Mouse (Mus musculus) liver (tissue): Measurements from ENCODE around the gene Orai1.
"Not testable (repeated sequence)": the region's sequence is repeated elsewhere in the genome, so short reads cannot be mapped to it uniquely, and the experiment has no call there.

Experiments
- DNase-seq: peaks from one replicate; pipeline ENCODE4 v3.0.0-alpha.2; 2020; ENCODE audit warnings: mixed read lengths

Orai1 gene

DNA sequence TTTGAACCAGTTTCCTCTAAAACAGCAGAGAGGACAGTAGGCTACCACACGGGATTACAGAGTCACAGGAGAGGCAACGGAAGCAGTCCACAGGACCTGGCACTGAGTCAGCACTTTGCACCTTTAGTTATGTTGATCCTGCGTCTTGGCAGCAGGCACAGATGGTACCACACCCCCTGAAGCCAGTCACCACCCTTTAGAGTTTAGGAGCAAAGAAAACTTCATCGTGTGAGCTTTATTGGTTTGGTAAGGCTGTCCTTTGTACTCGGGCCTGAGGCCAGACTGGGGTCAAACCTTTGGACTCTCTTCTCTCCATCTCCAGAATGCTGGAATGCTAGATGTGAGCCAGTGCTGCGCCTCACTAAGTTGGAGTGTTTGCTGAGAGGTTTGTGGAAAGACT lies 20.7 kb downstream of the Orai1 start:
- peak; percentile 68 for DNase-seq

GRCm38 (mm10) chr5:123038115-123038514 lies 23.2 kb downstream of the Orai1 start:
- no peak for DNase-seq

DNA sequence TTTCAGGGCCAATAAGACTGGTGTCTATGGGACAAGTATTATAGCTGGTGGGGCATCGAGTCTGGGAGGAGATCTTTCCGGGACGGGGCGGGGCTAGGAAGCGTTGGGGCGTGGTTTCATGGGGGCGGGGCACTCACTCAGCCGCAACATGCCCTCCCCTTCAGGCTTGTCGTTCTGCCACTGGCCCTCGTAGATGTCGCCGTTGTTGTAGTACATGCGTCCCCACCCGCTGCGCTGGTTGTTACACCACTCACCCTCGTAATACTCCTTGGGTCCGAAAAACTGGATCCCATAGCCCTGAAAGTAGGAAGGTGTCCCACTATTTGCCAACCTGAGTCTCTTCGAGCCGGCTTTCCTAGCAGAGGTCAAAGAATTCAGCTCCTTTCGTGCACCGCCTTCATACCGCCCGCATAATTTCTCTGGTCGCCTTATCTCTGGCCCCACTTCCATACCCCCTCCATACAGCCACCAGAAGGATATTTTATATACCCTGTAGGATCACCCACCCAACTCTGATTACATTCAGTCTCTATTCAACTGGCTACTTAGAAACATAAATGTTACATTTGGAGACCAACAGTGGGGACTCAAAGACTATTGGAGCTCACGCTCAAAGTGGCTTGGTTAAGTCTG lies 24.4 kb downstream of the Orai1 start:
- DNase-seq: peak; percentile 92

GRCm38 (mm10) chr5:123040796-123041195 lies 25.9 kb downstream of the Orai1 start:
- DNase-seq: no peak

DNA sequence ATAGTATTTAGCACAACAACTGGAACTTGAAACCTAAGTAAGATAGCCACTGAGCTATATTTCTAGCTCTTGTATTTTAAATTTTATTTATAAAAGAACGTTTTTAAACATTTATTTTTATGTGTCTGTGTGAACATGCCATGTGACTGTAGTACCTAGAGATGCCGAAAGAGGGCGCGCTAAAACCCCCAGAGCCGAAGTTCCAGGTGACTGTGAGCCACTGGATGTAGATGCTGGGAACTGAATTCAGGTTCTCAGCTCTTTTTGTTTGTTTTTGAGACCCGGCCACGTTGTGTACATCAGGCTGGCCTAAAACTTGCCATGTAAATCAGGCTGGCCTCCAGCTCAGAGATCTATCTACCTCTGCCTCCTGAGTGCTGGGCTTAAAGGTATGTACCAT lies 29.0 kb downstream of the Orai1 start:
- DNase-seq: peak; percentile 67

- DNase-seq: peak; percentile 64
Observed at GRCm38 (mm10) chr5:123045561-123046295, 30.9 kb downstream of the Orai1 start.

DNA sequence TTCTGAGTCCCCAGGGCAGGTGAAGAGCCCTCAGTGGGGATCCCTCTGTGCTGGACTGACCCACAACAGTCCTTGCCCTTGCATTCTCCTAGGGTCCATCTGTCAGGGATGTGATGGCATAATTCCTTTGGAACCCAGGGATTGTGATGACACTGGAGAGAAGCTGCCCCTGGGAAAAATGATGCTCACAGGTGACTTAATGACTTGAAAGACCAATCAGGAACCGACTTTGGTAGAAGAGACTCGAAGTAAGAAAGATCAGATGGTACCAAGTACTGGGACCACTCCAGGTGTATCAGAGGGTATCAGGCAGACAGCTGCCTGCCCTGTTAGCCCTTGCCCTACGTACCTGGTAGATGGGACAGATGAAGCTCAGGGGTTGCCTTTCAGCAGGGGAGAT lies 32.0 kb downstream of the Orai1 start, which contains the start of gene Morn3:
Morn3 (minus strand) TSS at position 101 of the 400 bp plus-strand sequence.
- DNase-seq: no peak

GRCm38 (mm10) chr5:123049271-123049670 lies 34.4 kb downstream of the Orai1 start:
- DNase-seq: no peak

DNA sequence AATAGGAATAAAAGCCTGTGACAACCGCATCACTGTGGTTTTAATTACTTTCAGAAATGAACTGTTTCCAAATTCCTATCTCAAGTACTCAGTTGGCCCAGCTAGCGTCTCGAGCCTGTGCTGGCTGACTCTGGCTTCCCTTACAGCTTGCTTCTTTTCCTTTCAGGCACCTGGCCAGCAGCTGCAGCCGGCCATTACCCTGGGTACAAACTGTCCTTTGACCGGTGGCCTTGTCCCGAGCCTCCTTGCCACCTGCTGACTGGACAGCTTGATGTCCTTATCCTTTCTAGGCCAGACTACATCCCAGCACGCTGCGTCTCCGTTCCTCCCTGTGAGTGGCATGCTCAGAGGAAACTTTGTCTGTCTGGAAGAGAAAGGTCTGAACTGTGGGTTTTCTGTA lies 36.0 kb downstream of the Orai1 start:
- no peak for DNase-seq

DNA sequence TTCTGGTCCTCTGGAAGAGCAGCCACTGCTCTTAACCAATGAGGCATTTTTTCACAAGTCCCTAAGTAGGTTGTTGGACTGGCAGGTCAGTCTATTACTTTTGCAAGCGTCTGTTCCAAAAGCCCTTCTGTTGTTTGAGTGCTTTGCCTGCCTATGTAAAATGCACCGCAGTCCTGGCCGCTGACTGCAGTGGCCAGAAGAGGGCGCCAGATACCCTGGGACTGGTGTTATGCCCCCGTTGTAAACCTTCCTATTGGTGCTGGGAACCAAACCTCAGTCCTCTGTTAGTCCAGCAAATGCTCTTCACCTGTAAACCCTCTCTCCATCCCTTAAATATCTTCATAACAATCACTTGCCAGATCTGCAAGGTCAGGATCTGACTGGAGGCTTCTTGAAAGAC lies 36.9 kb downstream of the Orai1 start:
- no peak for DNase-seq

GRCm38 (mm10) chr5:123057366-123058250 lies 42.7 kb downstream of the Orai1 start:
- DNase-seq: peak; percentile 100

DNA sequence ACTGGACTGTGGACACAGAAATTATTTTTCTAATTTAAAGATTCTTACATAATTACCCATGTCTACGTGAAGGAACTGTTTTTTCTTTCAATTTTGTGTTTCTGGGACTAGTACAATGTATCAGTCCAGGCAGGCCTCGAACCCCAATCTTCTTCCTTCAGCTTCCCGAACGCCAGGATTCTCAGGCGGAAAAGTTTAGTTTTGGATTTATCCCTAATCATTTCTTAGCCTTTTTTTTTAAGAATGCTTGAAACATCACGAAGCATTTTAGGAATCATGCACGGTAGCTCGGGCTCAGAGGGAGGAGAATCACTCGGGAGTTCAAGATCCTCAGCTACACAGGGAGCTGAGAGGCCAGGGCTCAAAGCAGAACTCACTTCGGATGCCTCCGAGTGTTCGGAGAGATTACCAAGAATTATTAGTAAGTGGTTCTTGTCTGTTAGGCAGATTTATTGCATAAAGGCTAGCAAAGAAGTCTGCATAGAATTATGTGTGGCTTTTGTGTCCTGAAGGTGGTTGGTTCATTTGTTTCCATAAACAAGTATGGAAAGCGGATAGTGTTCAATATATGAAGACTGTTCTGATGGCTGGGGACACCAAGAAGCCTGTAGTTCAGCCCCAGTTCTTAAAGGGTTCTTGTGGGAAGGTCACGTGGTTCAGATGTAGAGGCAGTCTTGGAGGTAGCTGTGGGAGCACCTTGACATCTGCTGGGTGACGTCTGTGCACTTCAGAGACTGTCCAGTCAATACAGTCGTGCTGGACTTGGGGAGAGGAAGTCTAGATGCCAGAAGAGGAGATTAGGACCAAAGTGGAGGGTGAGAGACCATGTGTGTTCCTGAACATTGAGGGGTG lies 43.6 kb downstream of the Orai1 start:
- no peak for DNase-seq

- DNase-seq: peak; percentile 77
Observed at GRCm38 (mm10) chr5:123059757-123060520, 45.1 kb downstream of the Orai1 start.

- DNase-seq: no peak
Observed at GRCm38 (mm10) chr5:123060706-123061401, 46.0 kb downstream of the Orai1 start.

GRCm38 (mm10) chr5:123061402-123061749 lies 46.5 kb downstream of the Orai1 start:
- DNase-seq: not testable (repeated sequence)

- DNase-seq: no peak
Observed at GRCm38 (mm10) chr5:123063141-123063540, 48.3 kb downstream of the Orai1 start.

- DNase-seq: peak; percentile 74
Observed at GRCm38 (mm10) chr5:123064207-123064606, 49.3 kb downstream of the Orai1 start.

DNA sequence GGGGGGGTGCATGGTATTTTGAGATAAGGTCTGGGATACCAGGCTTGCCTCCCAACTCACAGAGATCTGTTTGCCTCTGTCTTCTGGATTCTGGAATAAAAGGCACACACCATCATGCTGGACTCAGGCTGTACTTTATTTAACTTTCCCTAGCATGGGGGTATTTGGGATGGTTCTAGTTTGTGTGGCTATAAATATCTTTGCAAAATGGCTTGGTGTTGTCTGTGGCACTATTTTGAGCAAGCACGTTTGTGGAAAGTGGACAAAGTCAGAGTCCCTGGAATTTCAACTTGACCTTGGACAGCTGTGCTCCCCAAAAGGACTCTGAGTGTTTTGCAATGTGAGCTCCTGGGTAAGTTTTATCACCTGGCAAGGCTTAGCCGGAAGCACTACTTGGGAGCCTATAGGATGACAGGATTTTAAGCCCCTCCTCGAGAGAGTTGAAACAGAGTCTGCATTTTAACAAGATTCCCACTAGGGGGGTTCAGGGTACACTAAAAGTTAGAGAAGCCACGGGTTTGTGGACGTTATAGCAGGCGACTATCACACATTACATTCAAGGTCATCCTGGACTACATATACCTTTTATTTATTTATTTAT lies 52.6 kb downstream of the Orai1 start:
- peak; percentile 42 for DNase-seq

DNA sequence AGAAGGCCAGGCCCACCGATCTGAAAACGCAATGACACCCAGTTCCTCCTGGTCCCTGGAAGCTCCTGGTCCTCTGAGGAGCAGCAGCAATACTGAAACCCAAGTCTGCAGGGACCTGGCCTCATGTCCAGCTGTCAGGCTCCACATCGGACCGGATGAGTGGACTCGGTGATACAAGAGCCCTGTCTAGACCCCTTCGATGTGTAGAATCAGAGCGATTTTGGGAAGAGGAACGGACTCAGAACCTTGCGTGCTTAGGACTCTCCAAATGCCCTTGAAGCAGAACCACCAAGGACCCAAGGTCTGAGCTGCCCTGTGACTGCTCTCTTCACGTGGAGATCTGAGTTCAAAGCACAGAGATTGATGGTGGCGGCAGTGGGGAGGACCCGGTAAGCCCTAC lies 53.2 kb downstream of the Orai1 start, which contains the start of gene Tmem120b:
Tmem120b (plus strand) TSS at position 301 of the 400 bp plus-strand sequence.
- no peak for DNase-seq

DNA sequence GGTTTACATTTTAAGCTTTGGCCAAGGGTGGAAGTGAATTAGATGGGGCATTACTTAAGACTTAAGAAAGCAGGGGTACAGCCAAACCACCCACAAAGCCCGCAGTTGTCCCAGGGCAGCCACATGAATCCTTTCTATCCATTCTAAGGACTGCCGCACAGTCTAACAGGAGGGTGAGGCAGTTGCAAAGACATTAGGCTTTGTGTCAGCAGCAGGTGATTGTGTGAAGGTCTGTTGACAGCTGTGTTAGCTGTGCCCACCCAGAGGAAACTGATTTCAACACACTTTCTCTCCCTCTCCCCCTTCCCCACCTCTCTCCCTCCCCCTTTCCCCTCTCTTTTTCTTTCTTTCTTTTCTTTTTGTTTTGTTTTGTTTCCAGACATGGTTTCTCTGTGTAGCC lies 53.8 kb downstream of the Orai1 start:
- no peak for DNase-seq
